Comparison of ENCODE assay signal across 8 mouse cellular contexts in genomic region chr6:38550250-38551061, GRCm38 (mm10). TPM values are rescaled to one million over a fixed set of nuclear protein-coding genes. Genes with fewer than 3 reads are reported as not detected.
DNase-seq lines count a peak whose midpoint lies in the region; ATAC-seq and TF ChIP-seq lines count a peak whose summit lies in the region.

No protein-coding gene starts in this region.

- peak overlapping the region; percentile 97 for H3K9ac ChIP-seq in heart, embryonic 14.5 days (ENCODE audit: low read length)
- H3K9ac ChIP-seq in stomach, postnatal 0 days (ENCODE audit: low read length), result peak overlapping the region; percentile 89

- peak overlapping the region; percentile 78 for H3K4me2 ChIP-seq in heart, embryonic 14.5 days (ENCODE audit: low read length)
- peak overlapping the region; percentile 62 for H3K4me2 ChIP-seq in stomach, postnatal 0 days (replicated peaks; ENCODE audit: low read depth)

- H3K27ac ChIP-seq in embryonic fibroblast, embryonic 13.5 days (ENCODE audit: insufficient read depth, low read length), result peak overlapping the region; percentile 97
- peak overlapping the region; percentile 100 for H3K27ac ChIP-seq in heart, embryonic 14.5 days (replicated peaks in 1 of 2; ENCODE audit: control insufficient read depth in 1 of 2, insufficient read depth in 1 of 2, low read depth in 2 of 2, low read length in 2 of 2)
- H3K27ac ChIP-seq in stomach, postnatal 0 days (replicated peaks), result peak overlapping the region; percentile 100

- intact Hi-C loops in left cerebral cortex, postnatal 14 days (cut with DNase I), result no loop called here
- intact Hi-C loops in left cerebral cortex, postnatal 36 days (cut with DNase I), result loop anchor here (1.0 kb wide), 1 partner anchor 17 kb away; the partner anchor contains the start of gene Fmc1

- TF ChIP-seq POLR2A in embryonic fibroblast, embryonic 13.5 days (IDR thresholded peaks at IDR 0.05; ENCODE audit: low read depth, low read length), result peak; percentile 60; the same call in 1 of the 2 replicates

- TF ChIP-seq CTCF in embryonic fibroblast, embryonic 13.5 days (IDR thresholded peaks at IDR 0.05; ENCODE audit: borderline replicate concordance, insufficient read depth, low read length), result no peak
- TF ChIP-seq CTCF in stomach, postnatal 0 days (IDR thresholded peaks at IDR 0.05; ENCODE audit: low read depth), result no peak

- ATAC-seq in heart, embryonic 14.5 days (ENCODE audit: insufficient number of reproducible peaks, insufficient read depth, low FRiP score, low read depth), result peak; percentile 45
- ATAC-seq in stomach, postnatal 0 days (ENCODE audit: low FRiP score, low TSS enrichment), result peak; percentile 66

- H3K4me3 ChIP-seq in embryonic fibroblast, embryonic 13.5 days (ENCODE audit: insufficient read depth, low read length), result peak overlapping the region; percentile 67
- H3K4me3 ChIP-seq in heart, embryonic 14.5 days (ENCODE audit: control insufficient read depth in 1 of 2, insufficient read depth in 1 of 2, low read depth in 1 of 2, low read length in 2 of 2), result peak overlapping the region; percentile 81 to 95
- H3K4me3 ChIP-seq in megakaryocyte, embryonic 14.5 days (replicated peaks), result peak overlapping the region; percentile 96
- peak overlapping the region; percentile 77 for H3K4me3 ChIP-seq in stomach, postnatal 0 days (ENCODE audit: low read depth, low read length)

- H3K27me3 ChIP-seq in heart, embryonic 14.5 days (ENCODE audit: control insufficient read depth, insufficient read depth, low read length), result no peaks in the 10 kb centered on the region
- H3K27me3 ChIP-seq in megakaryocyte, embryonic 14.5 days (replicated peaks), result no peaks in the 10 kb centered on the region
- no peaks in the 10 kb centered on the region for H3K27me3 ChIP-seq in stomach, postnatal 0 days (ENCODE audit: control insufficient read depth, insufficient read depth, low read length)

- TF ChIP-seq EP300 in stomach, postnatal 0 days (optimal IDR thresholded peaks at IDR 0.05), result no peak

- H3K9me3 ChIP-seq in heart, embryonic 14.5 days (ENCODE audit: control insufficient read depth, low read length), result no peaks in the 10 kb centered on the region
- no peaks in the 10 kb centered on the region for H3K9me3 ChIP-seq in megakaryocyte, embryonic 14.5 days
- no peaks in the 10 kb centered on the region for H3K9me3 ChIP-seq in stomach, postnatal 0 days (ENCODE audit: control insufficient read depth, low read length)

- no peaks in the 10 kb centered on the region for H3K4me1 ChIP-seq in embryonic fibroblast, embryonic 13.5 days (ENCODE audit: control insufficient read depth, insufficient read depth, low read length)
- H3K4me1 ChIP-seq in heart, embryonic 14.5 days (ENCODE audit: control insufficient read depth in 2 of 2, insufficient read depth in 2 of 2, low read length in 2 of 2), result peaks cover 7 to 27% of the 10 kb centered on the region in 2 experiments; a peak in 3 of 4 replicates
- peaks cover 39% of the 10 kb centered on the region for H3K4me1 ChIP-seq in megakaryocyte, embryonic 14.5 days
- no peaks in the 10 kb centered on the region for H3K4me1 ChIP-seq in stomach, postnatal 0 days (replicated peaks; ENCODE audit: control insufficient read depth, insufficient read depth)

- WGBS in heart, embryonic 14.5 days, result 7% methylated on average over 28 of the region's 28 CpGs
- WGBS in stomach, postnatal 0 days, result 4% methylated on average over 28 of the region's 28 CpGs

- H3K36me3 ChIP-seq in heart, embryonic 14.5 days (ENCODE audit: control insufficient read depth, insufficient read depth, low read length), result peaks cover 9% of the 10 kb centered on the region; the same call in 1 of the 2 replicates
- peaks cover 13% of the 10 kb centered on the region for H3K36me3 ChIP-seq in megakaryocyte, embryonic 14.5 days (replicated peaks; ENCODE audit: low read length)
- H3K36me3 ChIP-seq in stomach, postnatal 0 days (ENCODE audit: control insufficient read depth, insufficient read depth, low read length), result no peaks in the 10 kb centered on the region

- peak; percentile 59 to 60 for DNase-seq in left cerebral cortex, postnatal 14 days (ENCODE audit: low spot score in 2 of 2)
- no peak for DNase-seq in left cerebral cortex, postnatal 36 days (ENCODE audit: low spot score in 2 of 2)
- peak; percentile 71 for DNase-seq in ZHBTc4 (ENCODE audit: low read depth, low spot score)
- peak; percentile 74 to 86 for DNase-seq in kidney, postnatal 4 days
- peak; percentile 79 for DNase-seq in stomach, postnatal 0 days (ENCODE audit: low spot score)

RNA-seq across cellular contexts. Expression of gene Luc7l2, which starts 0.7 kb away (rescaled TPM):
- total RNA-seq in left cerebral cortex, postnatal 14 days (2021), result 100 to 1,000 TPM; 152 to 154 TPM
- 100 to 1,000 TPM; 124 to 217 TPM for total RNA-seq in left cerebral cortex, postnatal 36 days (2021)
- 216 and 259 TPM in 2 replicates for polyA plus RNA-seq in embryonic fibroblast, embryonic 13.5 days (2011; ENCODE audit: insufficient read length, low read depth, missing spikeins)
- polyA plus RNA-seq in heart, embryonic 14.5 days (2014; fragmentation: Nextera tagmentation; extraction: Ambion mirVana), result 47.2 and 48.0 TPM in 2 replicates
- 22.7 and 54.4 TPM in 2 replicates for polyA plus RNA-seq in megakaryocyte, embryonic 14.5 days (2012; ENCODE audit: insufficient read depth, low replicate concordance)
- polyA plus RNA-seq in stomach, postnatal 0 days (2015; fragmentation: Nextera tagmentation; extraction: Ambion mirVana), result 19.2 and 24.2 TPM in 2 replicates

RNA-seq across cellular contexts. Expression of gene Fmc1, which starts 17.2 kb away (rescaled TPM):
- total RNA-seq in left cerebral cortex, postnatal 14 days (2021), result 10 to 100 TPM; 51.9 to 54.4 TPM
- 10 to 100 TPM; 53.8 to 60.6 TPM for total RNA-seq in left cerebral cortex, postnatal 36 days (2021)
- 10.8 and 15.6 TPM in 2 replicates for polyA plus RNA-seq in embryonic fibroblast, embryonic 13.5 days (2011; ENCODE audit: insufficient read length, low read depth, missing spikeins)
- 284 and 300 TPM in 2 replicates for polyA plus RNA-seq in heart, embryonic 14.5 days (2014; fragmentation: Nextera tagmentation; extraction: Ambion mirVana)
- polyA plus RNA-seq in megakaryocyte, embryonic 14.5 days (2012; ENCODE audit: insufficient read depth, low replicate concordance), result 153 and 240 TPM in 2 replicates
- 157 and 166 TPM in 2 replicates for polyA plus RNA-seq in stomach, postnatal 0 days (2015; fragmentation: Nextera tagmentation; extraction: Ambion mirVana)

Comparison
In these comparisons a context has a peak if more than half of its experiments do, and no peak if none do; other contexts are left out.
1. DNase-seq: peak in left cerebral cortex, postnatal 14 days (2 of 2), ZHBTc4 (single experiment), kidney, postnatal 4 days (2 of 2) and stomach, postnatal 0 days (single experiment); none in left cerebral cortex, postnatal 36 days (0 of 2).
2. Peak in every context shown above with its lines, with median percentiles within 50 percentile points of each other: H3K27ac ChIP-seq and H3K4me3 ChIP-seq.